Mouse (Mus musculus) cerebellum, adult 2 months (tissue): Measurements from ENCODE around the gene Arhgap45.

Experiments used
- CTCF ChIP-seq: fragments of 200-500 bp; IDR thresholded peaks from 2 replicates; pipeline ENCODE4 v1.5.1; 2011; ENCODE audit warnings: low read depth, mild to moderate bottlenecking, control low read depth, low read length, moderate library complexity, borderline replicate concordance; ENCODE audit not compliant: insufficient read depth
- POLR2A ChIP-seq: fragments of 200-500 bp; IDR thresholded peaks from 2 replicates; pipeline ENCODE4 v1.6.1; 2011; ENCODE audit warnings: low read length, control low read depth, borderline replicate concordance; ENCODE audit not compliant: insufficient read depth

GRCm38 (mm10) chr10:80001945-80002344 is 14.5 kb upstream of the Arhgap45 start:
- TF ChIP-seq CTCF (no peak), POLR2A (no peak)
